Mouse (Mus musculus) forebrain, embryonic 11.5 days (tissue): ENCODE measurements around the gene Ooep. TPM values are rescaled to one million over a fixed set of nuclear protein-coding genes. Genes with fewer than 3 reads are reported as not detected.
"Not testable (repeated sequence)": the region's sequence is repeated elsewhere in the genome, so short reads cannot be mapped to it uniquely, and the experiment has no call there.

Experiments
- ATAC-seq: fragments of 200-750 bp; cut with Nextera tagmentation; replicated peaks from 2 replicates; pipeline ENCODE4 v1.8.0; 2017; ENCODE audit warnings: moderate TSS enrichment; ENCODE audit not compliant: low FRiP score
- DNase-seq: peaks from one replicate; pipeline ENCODE4 v3.0.0-alpha.2; 2017; ENCODE audit warnings: low spot score
- H3K27ac ChIP-seq: fragments of 300-500 bp; sonication (generic); 2 replicates; pipeline ENCODE4 v1.5.1; 2014; ENCODE audit warnings: low read depth, low read length
- H3K27me3 ChIP-seq: fragments of 300-500 bp; sonication (generic); 2 replicates; pipeline ENCODE4 v1.6.1; 2014; ENCODE audit warnings: mild to moderate bottlenecking, low read length, mixed read lengths; ENCODE audit not compliant: control insufficient read depth, insufficient read depth
- H3K36me3 ChIP-seq: fragments of 300-500 bp; sonication (generic); 2 replicates; pipeline ENCODE4 v1.6.1; 2014; ENCODE audit warnings: mild to moderate bottlenecking, low read length, moderate library complexity, mixed read lengths; ENCODE audit not compliant: control insufficient read depth, insufficient read depth
- H3K4me1 ChIP-seq: fragments of 300-500 bp; sonication (generic); replicated peaks from 2 replicates; pipeline ENCODE4 v1.6.1; 2014; ENCODE audit warnings: low read length, mixed read lengths; ENCODE audit not compliant: control insufficient read depth, insufficient read depth
- H3K4me2 ChIP-seq: fragments of 300-500 bp; sonication (generic); 2 replicates; pipeline ENCODE4 v1.6.1; 2014; ENCODE audit warnings: low read depth, mild to moderate bottlenecking, low read length, moderate library complexity, mixed read lengths; ENCODE audit not compliant: severe bottlenecking
- H3K4me3 ChIP-seq: fragments of 300-500 bp; sonication (generic); 2 replicates; pipeline ENCODE4 v1.5.1; 2014; ENCODE audit warnings: low read depth, low read length
- H3K9ac ChIP-seq: fragments of 300-500 bp; sonication (generic); 2 replicates; pipeline ENCODE4 v1.6.1; 2014; ENCODE audit warnings: low read length
- H3K9me3 ChIP-seq: fragments of 300-500 bp; sonication (generic); 2 replicates; pipeline ENCODE4 v1.6.1; 2016; ENCODE audit warnings: low read length, mixed read lengths; ENCODE audit not compliant: control insufficient read depth
- WGBS: fragments of 180-500 bp; shearing (Covaris S2); extraction: QIAGEN DNeasy Blood & Tissue Kit; methylation state at CpG from one replicate; pipeline ENCODE4 v1.1.7; 2014; 5-methylcytosine and 5-hydroxymethylcytosine counted together
- polyA plus RNA-seq: library from polyadenylated mRNA; unstranded; fragments of >200 nt; fragmentation: Nextera tagmentation; extraction: Ambion mirVana; gene quantifications from 2 replicates; pipeline ENCODE4 v1.2.1, GENCODE M21; 2014

The Ooep gene
- polyA plus RNA-seq, 1 experiment from 2014 or later, result 5.2 TPM

GRCm38 (mm10) chr9:78372827-78373504, 5.6 kb downstream of the Ooep start:
- WGBS, result 88% methylated on average over 10 of the region's 10 CpGs
- H3K9me3 ChIP-seq, result no peaks in the 10 kb centered on the region
- no peaks in the 10 kb centered on the region for H3K27me3 ChIP-seq
- no peak overlapping the region for H3K9ac ChIP-seq
- H3K27ac ChIP-seq, result no peak overlapping the region
- no peaks in the 10 kb centered on the region for H3K36me3 ChIP-seq
- ATAC-seq, result no peak
- H3K4me1 ChIP-seq, result peaks cover 2% of the 10 kb centered on the region; the same call in 1 of the 2 replicates
- H3K4me2 ChIP-seq, result no peak overlapping the region
- DNase-seq, result no peak
- no peak overlapping the region for H3K4me3 ChIP-seq

GRCm38 (mm10) chr9:78371441-78371840, 7.1 kb downstream of the Ooep start:
- DNase-seq (no peak), ATAC-seq (no peak)
- no peak overlapping the region for H3K27ac ChIP-seq
- no peaks in the 10 kb centered on the region for H3K27me3 ChIP-seq
- no peak overlapping the region for H3K4me2 ChIP-seq
- H3K4me1 ChIP-seq, result no peaks in the 10 kb centered on the region
- H3K9ac ChIP-seq, result no peak overlapping the region
- H3K9me3 ChIP-seq, result no peaks in the 10 kb centered on the region
- WGBS, result 95% methylated on average over 3 of the region's 3 CpGs
- no peaks in the 10 kb centered on the region for H3K36me3 ChIP-seq
- no peak overlapping the region for H3K4me3 ChIP-seq

- no peak for DNase-seq
- H3K9ac ChIP-seq, result no peak overlapping the region
- no peak for ATAC-seq
- no peak overlapping the region for H3K27ac ChIP-seq
- H3K4me2 ChIP-seq, result no peak overlapping the region
- 92% methylated on average over 7 of the region's 7 CpGs for WGBS
- H3K27me3 ChIP-seq, result no peaks in the 10 kb centered on the region
- no peak overlapping the region for H3K4me3 ChIP-seq
- H3K4me1 ChIP-seq, result no peaks in the 10 kb centered on the region
- no peaks in the 10 kb centered on the region for H3K36me3 ChIP-seq
- no peaks in the 10 kb centered on the region for H3K9me3 ChIP-seq
These were observed 8.7 kb downstream of the Ooep start for GRCm38 (mm10) chr9:78369786-78370185.

GRCm38 (mm10) chr9:78369349-78369748, 9.2 kb downstream of the Ooep start:
- Histone ChIP-seq H3K36me3 (no peaks in the 10 kb centered on the region), H3K4me3 (no peak overlapping the region), H3K9me3 (no peaks in the 10 kb centered on the region), H3K27ac (no peak overlapping the region), H3K9ac (no peak overlapping the region), H3K27me3 (no peaks in the 10 kb centered on the region), H3K4me2 (no peak overlapping the region), H3K4me1 (no peaks in the 10 kb centered on the region)
- WGBS, result 92% methylated on average over 2 of the region's 2 CpGs
- ATAC-seq (no peak), DNase-seq (no peak)

- 79% methylated on average over 3 of the region's 3 CpGs for WGBS
- Histone ChIP-seq H3K36me3 (no peaks in the 10 kb centered on the region), H3K4me2 (no peak overlapping the region), H3K9me3 (no peaks in the 10 kb centered on the region), H3K4me3 (no peak overlapping the region), H3K27ac (no peak overlapping the region), H3K9ac (no peak overlapping the region), H3K4me1 (no peaks in the 10 kb centered on the region), H3K27me3 (no peaks in the 10 kb centered on the region)
- DNase-seq, result no peak
- no peak for ATAC-seq
These were observed 9.7 kb downstream of the Ooep start for GRCm38 (mm10) chr9:78368671-78369293.

- not testable (repeated sequence) for H3K4me2 ChIP-seq, H3K4me3 ChIP-seq, H3K27me3 ChIP-seq, H3K4me1 ChIP-seq, H3K27ac ChIP-seq, DNase-seq, H3K36me3 ChIP-seq, H3K9me3 ChIP-seq, H3K9ac ChIP-seq
- ATAC-seq, result 0 out of 2 replicates have a peak, but pooled peaks have one; percentile 12
- 94% methylated on average over 16 of the region's 16 CpGs for WGBS
These were observed 10.6 kb downstream of the Ooep start, which contains the start of gene Dppa5a for GRCm38 (mm10) chr9:78367959-78368358. Gene Dppa5a (minus strand): TSS chr9:78368177.

GRCm38 (mm10) chr9:78365850-78366544, 12.5 kb downstream of the Ooep start:
- ATAC-seq, result no peak
- WGBS, result 58% methylated on average over 13 of the region's 13 CpGs
- no peak overlapping the region for H3K4me2 ChIP-seq
- no peaks in the 10 kb centered on the region for H3K27me3 ChIP-seq
- H3K9ac ChIP-seq, result no peak overlapping the region
- no peak for DNase-seq
- no peaks in the 10 kb centered on the region for H3K9me3 ChIP-seq
- H3K36me3 ChIP-seq, result no peaks in the 10 kb centered on the region
- H3K4me3 ChIP-seq, result no peak overlapping the region
- H3K4me1 ChIP-seq, result no peaks in the 10 kb centered on the region
- no peak overlapping the region for H3K27ac ChIP-seq

GRCm38 (mm10) chr9:78364701-78365100, 13.8 kb downstream of the Ooep start:
- WGBS, result 88% methylated on average over 6 of the region's 6 CpGs
- no peak for DNase-seq
- H3K4me3 ChIP-seq, result no peak overlapping the region

More at GRCm38 (mm10) chr9:78364701-78365100, 13.8 kb downstream of the Ooep start:
- Histone ChIP-seq H3K27me3 (no peaks in the 10 kb centered on the region), H3K27ac (no peak overlapping the region), H3K36me3 (no peaks in the 10 kb centered on the region), H3K4me2 (no peak overlapping the region), H3K4me1 (no peaks in the 10 kb centered on the region), H3K9me3 (no peaks in the 10 kb centered on the region), H3K9ac (no peak overlapping the region)
- ATAC-seq, result no peak
